Mouse (Mus musculus) neutrophil, adult 5-6 weeks (primary cell): ENCODE results near the gene Ltbp2. TPM values are rescaled to one million over a fixed set of nuclear protein-coding genes. Genes with fewer than 3 reads are reported as not detected.

Experiments
- total RNA-seq: library from RNA; stranded (forward); fragments of 200-1000 nt; gene quantifications from 2 replicates; pipeline ENCODE4 v1.2.3, GENCODE M21; 2017

The Ltbp2 gene
- total RNA-seq, 1 experiment from 2014 or later = 0.12 TPM

Other genes starting within 250 kb of the Ltbp2 start
- gene Vrtn, start 235.5 kb downstream of the Ltbp2 start, total RNA-seq = not detected in 2 replicates
- gene Syndig1l, start 177.7 kb downstream of the Ltbp2 start, total RNA-seq = not detected in 2 replicates
- 49.1 and 54.0 TPM in 2 replicates for gene Npc2, start 103.4 kb downstream of the Ltbp2 start, total RNA-seq
- gene Isca2, start 103.3 kb downstream of the Ltbp2 start, total RNA-seq = 29.6 and 39.9 TPM in 2 replicates
- 90.1 and 92.3 TPM in 2 replicates for gene Fcf1, start 94.4 kb upstream of the Ltbp2 start, total RNA-seq
- gene Arel1, start 94.4 kb upstream of the Ltbp2 start, total RNA-seq = 45.1 and 48.8 TPM in 2 replicates
- 61.8 and 67.9 TPM in 2 replicates for gene Ylpm1, start 119.8 kb upstream of the Ltbp2 start, total RNA-seq
- 1.6 and 5.0 TPM in 2 replicates for gene Prox2, start 234.2 kb upstream of the Ltbp2 start, total RNA-seq
- 156 and 173 TPM in 2 replicates for gene Dlst, start 234.3 kb upstream of the Ltbp2 start, total RNA-seq